Mouse (Mus musculus) left cerebral cortex, adult 8-10 months (tissue): Measurements from ENCODE around the gene Mff. TPM values are rescaled to one million over a fixed set of nuclear protein-coding genes. Genes with fewer than 3 reads are reported as not detected.

ENCODE experiments used
- DNase-seq, 2 experiments: peaks; one replicate each; pipeline ENCODE4 v3.0.0; 2022; ENCODE audit warnings: low spot score in 2 of 2
- total RNA-seq, 4 experiments: library from RNA; stranded (reverse); gene quantifications; 2 replicates each; pipeline ENCODE4 v1.2.4; 2022

Mff gene
- total RNA-seq, 4 experiments from 2014 or later: 250 to 309 (median 281) TPM

GRCm38 (mm10) chr1:82771022-82771586 is 46.4 kb downstream of the Mff start, which contains the start of gene Gm47791:
TSS of gene Gm47791 (minus strand) at chr1:82771243.
- no peak for DNase-seq

- no peak for DNase-seq
These were observed 47.7 kb downstream of the Mff start for GRCm38 (mm10) chr1:82772428-82772827.

GRCm38 (mm10) chr1:82773208-82773607 is 48.5 kb downstream of the Mff start:
- no peak for DNase-seq

GRCm38 (mm10) chr1:82775293-82775692 is 50.6 kb downstream of the Mff start:
- DNase-seq: no peak

GRCm38 (mm10) chr1:82779388-82779966 is 54.8 kb downstream of the Mff start:
- DNase-seq: no peak

GRCm38 (mm10) chr1:82783559-82783958 is 58.9 kb downstream of the Mff start:
- DNase-seq: no peak

GRCm38 (mm10) chr1:82785546-82785945 is 60.9 kb downstream of the Mff start:
- DNase-seq: no peak

GRCm38 (mm10) chr1:82787414-82787813 is 62.7 kb downstream of the Mff start:
- DNase-seq: peak; percentile 13 to 40

GRCm38 (mm10) chr1:82788070-82788469 is 63.4 kb downstream of the Mff start:
- DNase-seq: no peak

- no peak for DNase-seq
These were observed 66.4 kb downstream of the Mff start for GRCm38 (mm10) chr1:82791105-82791504.

GRCm38 (mm10) chr1:82792238-82792637 is 67.5 kb downstream of the Mff start:
- DNase-seq: no peak

- DNase-seq: no peak
These were observed 68.4 kb downstream of the Mff start for GRCm38 (mm10) chr1:82793110-82793509.

GRCm38 (mm10) chr1:82793986-82794385 is 69.3 kb downstream of the Mff start:
- DNase-seq: peak in 1 of 2 experiments; percentile 60

- DNase-seq: no peak
These were observed 70.5 kb downstream of the Mff start for GRCm38 (mm10) chr1:82795211-82795610.

GRCm38 (mm10) chr1:82795702-82796443 is 71.2 kb downstream of the Mff start:
- no peak for DNase-seq

- DNase-seq: no peak
These were observed 72.4 kb downstream of the Mff start for GRCm38 (mm10) chr1:82797088-82797487.

GRCm38 (mm10) chr1:82798304-82798703 is 73.6 kb downstream of the Mff start:
- no peak for DNase-seq

- DNase-seq: no peak
These were observed 74.2 kb downstream of the Mff start for GRCm38 (mm10) chr1:82798922-82799321.

GRCm38 (mm10) chr1:82801105-82801783 is 76.6 kb downstream of the Mff start:
- no peak for DNase-seq
